Mouse (Mus musculus) olfactory bulb, adult 2 months (tissue): ENCODE data around the gene Arap1.

Experiments used
- CTCF ChIP-seq: fragments of 200-500 bp; IDR thresholded peaks from 2 replicates; pipeline ENCODE4 v1.5.1; 2012; ENCODE audit warnings: low read depth, mild to moderate bottlenecking, low read length, moderate library complexity; ENCODE audit not compliant: insufficient read depth
- POLR2A ChIP-seq: fragments of 200-500 bp; IDR thresholded peaks from 2 replicates; pipeline ENCODE4 v1.6.1; 2012; ENCODE audit warnings: mild to moderate bottlenecking, low read depth, low read length, moderate library complexity; ENCODE audit not compliant: insufficient read depth

DNA sequence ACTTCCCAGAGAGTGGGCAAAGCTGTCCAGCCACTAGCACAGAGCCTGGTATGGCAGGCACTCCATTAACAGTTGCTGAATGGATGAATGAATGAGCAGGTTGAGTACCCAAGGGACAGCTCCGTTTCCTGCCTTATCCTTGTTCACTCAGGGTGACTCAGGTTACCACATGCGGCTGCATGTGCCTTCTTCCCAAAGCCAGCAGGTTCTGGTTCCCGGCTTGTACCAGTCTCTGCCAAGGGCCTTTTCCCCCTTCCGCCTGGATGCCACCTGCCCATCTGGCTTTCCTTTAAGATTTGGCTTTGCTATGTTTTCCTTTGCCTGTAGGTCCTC lies 17.1 kb upstream of the Arap1 start:
- no peak for TF ChIP-seq CTCF
- no peak for TF ChIP-seq POLR2A
